Mouse (Mus musculus) lung, embryonic 15.5 days (tissue): ENCODE data around the gene Pold1. TPM values are rescaled to one million over a fixed set of nuclear protein-coding genes. Genes with fewer than 3 reads are reported as not detected.

Source experiments
- ATAC-seq: fragments of 200-750 bp; cut with Nextera tagmentation; 2 replicates; pipeline ENCODE4 v1.8.0; 2017; ENCODE audit warnings: moderate number of reproducible peaks, borderline replicate concordance; ENCODE audit not compliant: low FRiP score, low TSS enrichment; ENCODE audit errors: extremely low read depth
- H3K27ac ChIP-seq: fragments of 300-500 bp; sonication (generic); 2 replicates; pipeline ENCODE4 v1.5.1; 2015; ENCODE audit warnings: moderate library complexity, mild to moderate bottlenecking, inconsistent platforms
- H3K27me3 ChIP-seq: fragments of 300-500 bp; sonication (generic); 2 replicates; pipeline ENCODE4 v1.6.1; 2015; ENCODE audit warnings: inconsistent platforms
- H3K36me3 ChIP-seq: fragments of 300-500 bp; sonication (generic); 2 replicates; pipeline ENCODE4 v1.6.1; 2015; ENCODE audit warnings: inconsistent platforms
- H3K4me1 ChIP-seq: fragments of 300-500 bp; sonication (generic); 2 replicates; pipeline ENCODE4 v1.6.1; 2015; ENCODE audit warnings: inconsistent platforms
- H3K4me2 ChIP-seq: fragments of 300-500 bp; sonication (generic); 2 replicates; pipeline ENCODE4 v1.6.1; 2015; ENCODE audit warnings: inconsistent platforms, mild to moderate bottlenecking, moderate library complexity
- H3K4me3 ChIP-seq: fragments of 300-500 bp; sonication (generic); 2 replicates; pipeline ENCODE4 v1.5.1; 2015; ENCODE audit warnings: mild to moderate bottlenecking, inconsistent platforms
- H3K9ac ChIP-seq: fragments of 300-500 bp; sonication (generic); 2 replicates; pipeline ENCODE4 v1.6.1; 2015; ENCODE audit warnings: inconsistent platforms
- H3K9me3 ChIP-seq: fragments of 300-500 bp; sonication (generic); 2 replicates; pipeline ENCODE4 v1.6.1; 2016; ENCODE audit warnings: inconsistent platforms
- WGBS: fragments of 180-500 bp; shearing (Covaris S2); methylation state at CpG from one replicate; pipeline ENCODE4 v1.1.7; 2015; 5-methylcytosine and 5-hydroxymethylcytosine counted together
- polyA plus RNA-seq: library from polyadenylated mRNA; unstranded; fragments of >200 nt; fragmentation: Nextera tagmentation; extraction: Ambion mirVana; gene quantifications from 2 replicates; pipeline ENCODE4 v1.2.1, GENCODE M21; 2015

The Pold1 gene
- polyA plus RNA-seq, 1 experiment from 2014 or later, result 112 TPM

GRCm38 (mm10) chr7:44531207-44531606, 17.4 kb downstream of the Pold1 start:
- peaks cover 5% of the 10 kb centered on the region for H3K4me1 ChIP-seq
- H3K36me3 ChIP-seq, result peaks cover 30% of the 10 kb centered on the region
- no peak overlapping the region for H3K4me2 ChIP-seq
- 41% methylated on average over 5 of the region's 5 CpGs for WGBS
- no peak overlapping the region for H3K27ac ChIP-seq
- no peak overlapping the region for H3K9ac ChIP-seq
- peaks cover 28% of the 10 kb centered on the region for H3K27me3 ChIP-seq
- no peak overlapping the region for H3K4me3 ChIP-seq
- no peak for ATAC-seq
- no peaks in the 10 kb centered on the region for H3K9me3 ChIP-seq

GRCm38 (mm10) chr7:44530507-44530906, 18.1 kb downstream of the Pold1 start:
- Histone ChIP-seq H3K4me3 (no peak overlapping the region), H3K36me3 (peaks cover 23% of the 10 kb centered on the region), H3K27ac (no peak overlapping the region), H3K27me3 (peaks cover 30% of the 10 kb centered on the region), H3K9me3 (no peaks in the 10 kb centered on the region), H3K4me2 (no peak overlapping the region), H3K9ac (no peak overlapping the region), H3K4me1 (peaks cover 7% of the 10 kb centered on the region)
- no peak for ATAC-seq
- WGBS, result 78% methylated on average over 3 of the region's 3 CpGs

DNA sequence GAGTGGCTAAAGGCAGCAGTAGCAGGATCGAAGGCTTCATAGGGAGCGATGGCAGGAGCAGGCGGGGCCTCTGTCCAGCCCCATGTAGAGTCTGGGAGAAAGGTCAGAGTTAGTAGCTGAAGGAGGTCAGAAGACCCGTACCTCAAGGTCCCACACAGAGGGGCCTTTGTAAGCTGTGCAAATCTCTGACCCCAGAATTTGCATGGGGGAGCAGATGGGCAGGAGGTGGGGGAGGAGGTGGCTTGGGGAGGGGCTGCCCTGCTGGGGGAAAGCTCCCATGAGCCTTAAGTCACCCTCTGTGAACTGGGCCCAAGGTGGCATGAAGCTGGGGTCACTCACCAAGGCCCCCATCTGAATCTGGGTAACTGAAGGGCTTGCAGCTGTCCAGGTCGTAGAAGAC, 19.1 kb downstream of the Pold1 start:
- no peak overlapping the region for H3K27ac ChIP-seq
- H3K36me3 ChIP-seq, result peaks cover 17% of the 10 kb centered on the region; the same call in 1 of the 2 replicates
- H3K4me3 ChIP-seq, result no peak overlapping the region
- no peak overlapping the region for H3K9ac ChIP-seq
- peaks cover 30% of the 10 kb centered on the region for H3K27me3 ChIP-seq
- ATAC-seq, result no peak
- no peaks in the 10 kb centered on the region for H3K9me3 ChIP-seq
- WGBS, result 64% methylated on average over 5 of the region's 5 CpGs
- peaks cover 17% of the 10 kb centered on the region for H3K4me1 ChIP-seq
- no peak overlapping the region for H3K4me2 ChIP-seq

- no peak for ATAC-seq
- Histone ChIP-seq H3K27me3 (peaks cover 47% of the 10 kb centered on the region), H3K4me1 (peaks cover 21% of the 10 kb centered on the region), H3K36me3 (0 out of 2 replicates have a peak, but pooled peaks cover 4% of the 10 kb centered on the region), H3K4me2 (peak overlapping the region; percentile 65), H3K9me3 (no peaks in the 10 kb centered on the region), H3K27ac (0 out of 2 replicates have a peak overlapping the region, but pooled peaks have one; percentile 1), H3K4me3 (peak overlapping the region; percentile 32), H3K9ac (0 out of 2 replicates have a peak overlapping the region, but pooled peaks have one; percentile 27)
- WGBS, result 5% methylated on average over 40 of the region's 40 CpGs
Observed at GRCm38 (mm10) chr7:44527483-44528398, 20.9 kb downstream of the Pold1 start.

GRCm38 (mm10) chr7:44526414-44527154, 22.1 kb downstream of the Pold1 start:
- peaks cover 58% of the 10 kb centered on the region for H3K27me3 ChIP-seq

GRCm38 (mm10) chr7:44525126-44525832, 23.4 kb downstream of the Pold1 start:
- 12% methylated on average over 22 of the region's 22 CpGs for WGBS
- H3K27me3 ChIP-seq, result peaks cover 65% of the 10 kb centered on the region

More at GRCm38 (mm10) chr7:44526414-44527154, 22.1 kb downstream of the Pold1 start:
- no peak for ATAC-seq
- no peak overlapping the region for H3K4me2 ChIP-seq
- H3K36me3 ChIP-seq, result no peaks in the 10 kb centered on the region
- H3K4me1 ChIP-seq, result peaks cover 25% of the 10 kb centered on the region
- H3K9ac ChIP-seq, result no peak overlapping the region
- no peak overlapping the region for H3K27ac ChIP-seq
- WGBS, result 86% methylated on average over 14 of the region's 14 CpGs
- no peak overlapping the region for H3K4me3 ChIP-seq
- no peaks in the 10 kb centered on the region for H3K9me3 ChIP-seq

DNA sequence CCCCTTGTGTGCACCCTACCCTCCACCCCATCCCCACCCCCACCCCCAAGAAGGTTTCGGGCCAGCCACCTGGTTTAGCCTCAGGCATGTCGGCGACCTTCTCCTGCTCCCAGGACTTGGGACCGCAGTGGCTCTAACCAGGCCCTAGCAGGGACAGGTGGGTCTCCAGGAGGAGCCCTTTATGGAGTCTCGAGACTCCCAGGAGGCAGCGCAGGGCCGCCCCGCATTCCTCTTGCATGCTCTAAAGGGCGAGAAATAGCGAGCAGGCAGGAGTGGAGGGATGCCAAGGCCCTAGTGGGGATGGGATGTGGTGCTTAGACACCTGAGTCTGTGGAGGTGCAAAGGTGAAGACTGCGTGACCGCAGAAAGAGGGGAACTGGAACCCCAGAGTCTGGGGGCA, 24.1 kb downstream of the Pold1 start, which contains the start of gene Mybpc2:
Mybpc2 (minus strand) TSS at position 155 of the 400 bp plus-strand sequence.
- peaks cover 28% of the 10 kb centered on the region for H3K4me1 ChIP-seq
- whole genome bisulfite sequencing, result 20% methylated on average over 12 of the region's 12 CpGs
- no peak for ATAC-seq
- peaks cover 64% of the 10 kb centered on the region for H3K27me3 ChIP-seq
- peak within 1 kb of the TSS; percentile 4; the same call in 1 of the 2 replicates for H3K4me3 ChIP-seq
- H3K9me3 ChIP-seq, result no peaks in the 10 kb centered on the region
- no peaks in the 10 kb centered on the region for H3K36me3 ChIP-seq
- H3K9ac ChIP-seq, result peak within 1 kb of the TSS; percentile 25; the same call in 1 of the 2 replicates
- peak within 1 kb of the TSS; percentile 72 for H3K27ac ChIP-seq
- H3K4me2 ChIP-seq, result peak within 1 kb of the TSS; percentile 56

More at GRCm38 (mm10) chr7:44525126-44525832, 23.4 kb downstream of the Pold1 start:
- H3K4me2 ChIP-seq, result peak overlapping the region; percentile 56
- peak overlapping the region; percentile 4; the same call in 1 of the 2 replicates for H3K4me3 ChIP-seq
- no peaks in the 10 kb centered on the region for H3K9me3 ChIP-seq
- H3K36me3 ChIP-seq, result no peaks in the 10 kb centered on the region
- H3K9ac ChIP-seq, result peak overlapping the region; percentile 25; the same call in 1 of the 2 replicates
- peak; percentile 59; the same call in 1 of the 2 replicates for ATAC-seq
- H3K4me1 ChIP-seq, result peaks cover 28% of the 10 kb centered on the region
- H3K27ac ChIP-seq, result peak overlapping the region; percentile 72

GRCm38 (mm10) chr7:44523056-44523455, 25.6 kb downstream of the Pold1 start:
- Histone ChIP-seq H3K4me3 (no peak overlapping the region), H3K9me3 (no peaks in the 10 kb centered on the region), H3K36me3 (no peaks in the 10 kb centered on the region), H3K4me2 (no peak overlapping the region), H3K27me3 (peaks cover 55% of the 10 kb centered on the region), H3K27ac (no peak overlapping the region), H3K4me1 (peaks cover 27% of the 10 kb centered on the region), H3K9ac (no peak overlapping the region)
- ATAC-seq, result no peak
- WGBS, result 64% methylated on average over 2 of the region's 2 CpGs

- 2% methylated on average over 20 of the region's 20 CpGs for WGBS
- no peaks in the 10 kb centered on the region for H3K36me3 ChIP-seq
- H3K4me1 ChIP-seq, result peaks cover 22% of the 10 kb centered on the region
- H3K9me3 ChIP-seq, result no peaks in the 10 kb centered on the region
- H3K4me2 ChIP-seq, result peak overlapping the region; percentile 36
- H3K27ac ChIP-seq, result no peak overlapping the region
- H3K4me3 ChIP-seq, result no peak overlapping the region
- H3K27me3 ChIP-seq, result peaks cover 47% of the 10 kb centered on the region
- H3K9ac ChIP-seq, result 0 out of 2 replicates have a peak overlapping the region, but pooled peaks have one; percentile 14
- ATAC-seq, result 0 out of 2 replicates have a peak, but pooled peaks have one; percentile 15
Observed at GRCm38 (mm10) chr7:44521710-44522109, 26.9 kb downstream of the Pold1 start.

- Histone ChIP-seq H3K27me3 (peaks cover 40% of the 10 kb centered on the region), H3K36me3 (no peaks in the 10 kb centered on the region), H3K9me3 (no peaks in the 10 kb centered on the region), H3K27ac (no peak overlapping the region), H3K9ac (no peak overlapping the region), H3K4me3 (no peak overlapping the region), H3K4me1 (peaks cover 22% of the 10 kb centered on the region), H3K4me2 (no peak overlapping the region)
- no peak for ATAC-seq
- WGBS, result 59% methylated on average over 3 of the region's 3 CpGs
Observed at GRCm38 (mm10) chr7:44520990-44521389, 27.7 kb downstream of the Pold1 start.
